In genomic region chr6:144387539-144388255, GRCm38 (mm10) we compare ENCODE assay signal across 17 mouse cellular contexts.
DNase-seq lines count a peak whose midpoint lies in the region; ATAC-seq and TF ChIP-seq lines count a peak whose summit lies in the region.
"Had no signal": no experiment of that assay in that cellular context is flagged by ENCODE, and none has a peak within 500 bp of the region (broad histone marks: within the 10 kb centered on the region; RNA-seq: fewer than 3 reads in every experiment).

No protein-coding gene starts in this region.

- H3K36me3 ChIP-seq in forebrain, embryonic 13.5 days (ENCODE audit: poor library complexity, severe bottlenecking): no peaks in the 10 kb centered on the region
- no peaks in the 10 kb centered on the region for H3K36me3 ChIP-seq in forebrain, embryonic 10.5 days (replicated peaks)
- no peaks in the 10 kb centered on the region for H3K36me3 ChIP-seq in hindbrain, postnatal 0 days (ENCODE audit: insufficient read depth, low read length)
- no peaks in the 10 kb centered on the region for H3K36me3 ChIP-seq in midbrain, postnatal 0 days (ENCODE audit: insufficient read depth, low read length)
- no peaks in the 10 kb centered on the region for H3K36me3 ChIP-seq in embryonic facial prominence, embryonic 10.5 days (replicated peaks)
- H3K36me3 ChIP-seq: heart, embryonic 10.5 days; intestine, embryonic 15.5 days; limb, embryonic 12.5 days had no signal

- H3K4me1 ChIP-seq in forebrain, embryonic 13.5 days: peaks cover 20% of the 10 kb centered on the region
- H3K4me1 ChIP-seq in forebrain, embryonic 10.5 days: peaks cover 24% of the 10 kb centered on the region
- no peaks in the 10 kb centered on the region for H3K4me1 ChIP-seq in hindbrain, postnatal 0 days (ENCODE audit: insufficient read depth, low read length)
- no peaks in the 10 kb centered on the region for H3K4me1 ChIP-seq in midbrain, postnatal 0 days (ENCODE audit: insufficient read depth, low read length)
- peaks cover 9% of the 10 kb centered on the region for H3K4me1 ChIP-seq in embryonic facial prominence, embryonic 10.5 days
- H3K4me1 ChIP-seq: heart, embryonic 10.5 days; intestine, embryonic 15.5 days had no signal

- peak; percentile 36; the same call in 1 of the 2 replicates for ATAC-seq in forebrain, embryonic 13.5 days
- no peak for ATAC-seq in hindbrain, postnatal 0 days
- ATAC-seq in midbrain, postnatal 0 days (ENCODE audit: low FRiP score): no peak
- ATAC-seq: intestine, embryonic 15.5 days had no signal

- DNase-seq in forebrain, embryonic 10.5 days (ENCODE audit: extremely low spot score, low spot score): no peak
- DNase-seq in embryo, embryonic 11 days: peak; percentile 17
- no peak for DNase-seq in hindbrain, postnatal 0 days (ENCODE audit: low spot score)
- no peak for DNase-seq in midbrain, postnatal 0 days (ENCODE audit: low spot score)
- no peak for DNase-seq in embryonic facial prominence, embryonic 10.5 days (ENCODE audit: low spot score)
- no peak for DNase-seq in heart, postnatal 25 days (ENCODE audit: low spot score)
- DNase-seq: cerebellum, adult 9-11 months; gastrocnemius, postnatal 25 days; heart, postnatal 14 days; thymus, postnatal 36 days had no signal

- no peak overlapping the region for H3K27ac ChIP-seq in forebrain, embryonic 13.5 days
- H3K27ac ChIP-seq in forebrain, embryonic 10.5 days: no peak overlapping the region
- H3K27ac ChIP-seq in hindbrain, postnatal 0 days: no peak overlapping the region
- H3K27ac ChIP-seq in midbrain, postnatal 0 days (ENCODE audit: low read depth, low read length): no peak overlapping the region
- no peak overlapping the region for H3K27ac ChIP-seq in embryonic facial prominence, embryonic 10.5 days (replicated peaks)
- H3K27ac ChIP-seq: heart, embryonic 10.5 days; intestine, embryonic 15.5 days; layer of hippocampus, adult 2 months; limb, embryonic 12.5 days; liver, embryonic 14.5 days had no signal

- no peak overlapping the region for H3K9ac ChIP-seq in forebrain, embryonic 13.5 days
- H3K9ac ChIP-seq in hindbrain, postnatal 0 days (replicated peaks; ENCODE audit: low read length): no peak overlapping the region
- H3K9ac ChIP-seq in midbrain, postnatal 0 days (replicated peaks; ENCODE audit: low read length, poor library complexity, severe bottlenecking): no peak overlapping the region
- H3K9ac ChIP-seq: intestine, embryonic 15.5 days; limb, embryonic 12.5 days; liver, embryonic 14.5 days had no signal

- WGBS in forebrain, embryonic 13.5 days: 51% methylated on average over 17 of the region's 17 CpGs
- 75% methylated on average over 17 of the region's 17 CpGs for WGBS in forebrain, embryonic 10.5 days
- 61% methylated on average over 17 of the region's 17 CpGs for WGBS in hindbrain, postnatal 0 days
- 23% methylated on average over 17 of the region's 17 CpGs for WGBS in midbrain, postnatal 0 days
- 81% methylated on average over 17 of the region's 17 CpGs for WGBS in embryonic facial prominence, embryonic 10.5 days

- no peak for TF ChIP-seq CTCF in hindbrain, postnatal 0 days (IDR thresholded peaks at IDR 0.05; ENCODE audit: low read depth)
- TF ChIP-seq CTCF in midbrain, postnatal 0 days (IDR thresholded peaks at IDR 0.05): no peak

- H3K4me3 ChIP-seq in forebrain, embryonic 13.5 days: no peak overlapping the region
- H3K4me3 ChIP-seq in forebrain, embryonic 10.5 days: no peak overlapping the region
- H3K4me3 ChIP-seq in hindbrain, postnatal 0 days (ENCODE audit: low read length): no peak overlapping the region
- H3K4me3 ChIP-seq in midbrain, postnatal 0 days (ENCODE audit: low read depth, low read length): peak overlapping the region; percentile 13
- no peak overlapping the region for H3K4me3 ChIP-seq in embryonic facial prominence, embryonic 10.5 days
- H3K4me3 ChIP-seq: erythroblast, embryonic 14.5 days; heart, embryonic 10.5 days; intestine, embryonic 15.5 days; layer of hippocampus, adult 2 months; limb, embryonic 12.5 days had no signal

- H3K27me3 ChIP-seq in forebrain, embryonic 13.5 days: no peaks in the 10 kb centered on the region
- no peaks in the 10 kb centered on the region for H3K27me3 ChIP-seq in forebrain, embryonic 10.5 days (ENCODE audit: poor library complexity, severe bottlenecking)
- H3K27me3 ChIP-seq in hindbrain, postnatal 0 days (ENCODE audit: insufficient read depth, low read length): no peaks in the 10 kb centered on the region
- 0 out of 2 replicates have a peak, but pooled peaks cover 3% of the 10 kb centered on the region for H3K27me3 ChIP-seq in midbrain, postnatal 0 days (ENCODE audit: insufficient read depth, low read length)
- H3K27me3 ChIP-seq in embryonic facial prominence, embryonic 10.5 days (replicated peaks; ENCODE audit: low read depth, poor library complexity, severe bottlenecking): no peaks in the 10 kb centered on the region
- H3K27me3 ChIP-seq: intestine, embryonic 15.5 days; limb, embryonic 12.5 days had no signal

- intact Hi-C loops in heart, postnatal 25 days (cut with DNase I): no loop called here

- no peaks in the 10 kb centered on the region for H3K9me3 ChIP-seq in forebrain, embryonic 13.5 days (replicated peaks)
- H3K9me3 ChIP-seq in forebrain, embryonic 10.5 days: no peaks in the 10 kb centered on the region
- no peaks in the 10 kb centered on the region for H3K9me3 ChIP-seq in hindbrain, postnatal 0 days (ENCODE audit: low read length)
- H3K9me3 ChIP-seq in midbrain, postnatal 0 days (ENCODE audit: low read length): no peaks in the 10 kb centered on the region
- no peaks in the 10 kb centered on the region for H3K9me3 ChIP-seq in embryonic facial prominence, embryonic 10.5 days
- H3K9me3 ChIP-seq: heart, embryonic 10.5 days; intestine, embryonic 15.5 days; limb, embryonic 12.5 days had no signal

- peak overlapping the region; percentile 36 for H3K4me2 ChIP-seq in forebrain, embryonic 13.5 days
- peak overlapping the region; percentile 27; the same call in 1 of the 2 replicates for H3K4me2 ChIP-seq in hindbrain, postnatal 0 days (ENCODE audit: low read depth, low read length)
- peak overlapping the region; percentile 40 for H3K4me2 ChIP-seq in midbrain, postnatal 0 days (ENCODE audit: low read depth, low read length, poor library complexity, severe bottlenecking)
- H3K4me2 ChIP-seq: intestine, embryonic 15.5 days; limb, embryonic 12.5 days had no signal
